Mouse (Mus musculus) heart, adult 18-20 months (tissue): Measurements from ENCODE around the gene Opcml. TPM values are rescaled to one million over a fixed set of nuclear protein-coding genes. Genes with fewer than 3 reads are reported as not detected.

Experiments used
- DNase-seq, 2 experiments: peaks; one replicate each; pipeline ENCODE4 v3.0.0; 2021 to 2022; ENCODE audit warnings: mixed read lengths in 1 of 2
- total RNA-seq, 2 experiments: library from RNA; stranded (reverse); gene quantifications; 2 replicates each; pipeline ENCODE4 v1.2.3; 2021

Gene Opcml
- total RNA-seq, 2 experiments from 2014 or later = 1.1 to 1.2 TPM

GRCm38 (mm10) chr9:28251341-28251740, 460.8 kb downstream of the Opcml start:
- DNase-seq = no peak

GRCm38 (mm10) chr9:28255128-28255904, 464.7 kb downstream of the Opcml start:
- DNase-seq = no peak

- no peak for DNase-seq
These were observed 465.3 kb downstream of the Opcml start for GRCm38 (mm10) chr9:28255905-28256268.

- peak; percentile 41 to 82 for DNase-seq
These were observed 470.6 kb downstream of the Opcml start for GRCm38 (mm10) chr9:28261078-28261753.

GRCm38 (mm10) chr9:28262021-28262420, 471.4 kb downstream of the Opcml start:
- peak in 1 of 2 experiments; percentile 13 for DNase-seq

- DNase-seq = no peak
These were observed 472.3 kb downstream of the Opcml start for GRCm38 (mm10) chr9:28262896-28263295.

GRCm38 (mm10) chr9:28264761-28265160, 474.2 kb downstream of the Opcml start:
- no peak for DNase-seq

- DNase-seq = no peak
These were observed 483.2 kb downstream of the Opcml start for GRCm38 (mm10) chr9:28273816-28274215.

- no peak for DNase-seq
These were observed 488.0 kb downstream of the Opcml start for GRCm38 (mm10) chr9:28278555-28278954.

- peak; percentile 57 to 61 for DNase-seq
These were observed 490.4 kb downstream of the Opcml start for GRCm38 (mm10) chr9:28281025-28281424.

- no peak for DNase-seq
These were observed 491.0 kb downstream of the Opcml start for GRCm38 (mm10) chr9:28281571-28281970.

- no peak for DNase-seq
These were observed 494.4 kb downstream of the Opcml start for GRCm38 (mm10) chr9:28285016-28285415.

- DNase-seq = no peak
These were observed 495.8 kb downstream of the Opcml start for GRCm38 (mm10) chr9:28286384-28286783.

- DNase-seq = no peak
These were observed 496.9 kb downstream of the Opcml start for GRCm38 (mm10) chr9:28287485-28287884.

GRCm38 (mm10) chr9:28289696-28290330, 499.2 kb downstream of the Opcml start:
- DNase-seq = peak; percentile 43 to 49

GRCm38 (mm10) chr9:28303659-28304058, 513.1 kb downstream of the Opcml start:
- DNase-seq = no peak

GRCm38 (mm10) chr9:28306364-28307121, 516.0 kb downstream of the Opcml start:
- no peak for DNase-seq

GRCm38 (mm10) chr9:28307122-28307430, 516.5 kb downstream of the Opcml start:
- no peak for DNase-seq

- DNase-seq = no peak
These were observed 517.0 kb downstream of the Opcml start for GRCm38 (mm10) chr9:28307481-28308050.

- no peak for DNase-seq
These were observed 527.3 kb downstream of the Opcml start for GRCm38 (mm10) chr9:28317881-28318280.

- no peak for DNase-seq
These were observed 528.6 kb downstream of the Opcml start for GRCm38 (mm10) chr9:28319021-28319755.

- DNase-seq = no peak
These were observed 529.2 kb downstream of the Opcml start for GRCm38 (mm10) chr9:28319802-28320201.
